Mouse (Mus musculus) v-Abl transformed pro-B cells (cell line): ENCODE measurements around the gene Svs2.
"Not testable (repeated sequence)": the region's sequence is repeated elsewhere in the genome, so short reads cannot be mapped to it uniquely, and the experiment has no call there.

Experiments used
- in situ Hi-C, 2 experiments: fragments of 400-800 bp; cut with MboI; formaldehyde crosslinking; loops; one replicate each; pipeline ENCODE4 v1.15.1; 2025; ENCODE audit not compliant: unreplicated experiment in 2 of 2

Svs2 gene

GRCm38 (mm10) chr2:164238366-164238765, at the start of gene Svs2:
Gene Svs2 (minus strand): TSS chr2:164238466.
- in situ Hi-C loops, result no loop called here

DNA sequence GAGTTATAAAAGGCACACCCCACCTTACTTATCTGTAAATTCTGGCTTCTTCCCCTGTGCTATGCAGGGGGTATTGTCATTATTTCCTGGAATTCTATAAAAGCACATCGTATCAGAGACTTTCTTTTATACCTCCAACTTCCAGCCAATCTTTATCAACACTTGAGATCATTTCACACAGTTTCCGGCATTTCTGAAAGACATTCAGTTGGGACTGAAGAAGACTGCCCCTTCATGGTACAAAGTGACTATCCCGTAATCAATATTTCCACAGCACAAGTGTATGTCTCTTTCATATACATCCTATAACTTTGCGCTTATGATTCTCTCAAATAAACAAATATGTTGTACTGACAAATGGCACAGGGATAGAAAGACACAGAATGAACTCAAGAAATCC, 40.1 kb upstream of the Svs2 start, which contains the start of gene Svs4:
TSS of gene Svs4 (minus strand) at position 101 of the 400 bp plus-strand sequence.
- in situ Hi-C loops, result no loop called here

GRCm38 (mm10) chr2:164256540-164256939, 18.3 kb upstream of the Svs2 start, which contains the start of gene Svs3b:
Gene Svs3b (minus strand): TSS chr2:164256640.
- in situ Hi-C loops, result not testable (repeated sequence)

DNA sequence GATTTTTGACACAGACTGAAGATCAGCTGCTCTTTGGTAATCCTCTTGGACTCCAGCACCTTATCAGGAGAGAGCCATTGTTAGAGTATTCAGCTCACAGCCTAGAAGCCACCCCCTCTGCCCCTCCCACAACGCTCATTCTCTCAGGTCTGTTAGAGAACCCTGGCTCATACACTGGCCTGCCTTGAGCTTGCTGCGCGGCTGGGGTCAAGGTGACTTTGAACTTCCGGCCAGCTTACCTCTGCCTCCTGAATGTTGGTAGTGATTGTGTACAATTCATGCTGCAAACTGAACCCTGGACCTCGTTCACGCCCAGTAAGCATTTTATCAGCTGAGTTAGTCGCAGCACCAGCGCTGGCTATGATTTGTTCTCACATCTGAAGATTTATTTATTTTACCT, 5.6 kb downstream of the Svs2 start:
- in situ Hi-C loops, result no loop called here

DNA sequence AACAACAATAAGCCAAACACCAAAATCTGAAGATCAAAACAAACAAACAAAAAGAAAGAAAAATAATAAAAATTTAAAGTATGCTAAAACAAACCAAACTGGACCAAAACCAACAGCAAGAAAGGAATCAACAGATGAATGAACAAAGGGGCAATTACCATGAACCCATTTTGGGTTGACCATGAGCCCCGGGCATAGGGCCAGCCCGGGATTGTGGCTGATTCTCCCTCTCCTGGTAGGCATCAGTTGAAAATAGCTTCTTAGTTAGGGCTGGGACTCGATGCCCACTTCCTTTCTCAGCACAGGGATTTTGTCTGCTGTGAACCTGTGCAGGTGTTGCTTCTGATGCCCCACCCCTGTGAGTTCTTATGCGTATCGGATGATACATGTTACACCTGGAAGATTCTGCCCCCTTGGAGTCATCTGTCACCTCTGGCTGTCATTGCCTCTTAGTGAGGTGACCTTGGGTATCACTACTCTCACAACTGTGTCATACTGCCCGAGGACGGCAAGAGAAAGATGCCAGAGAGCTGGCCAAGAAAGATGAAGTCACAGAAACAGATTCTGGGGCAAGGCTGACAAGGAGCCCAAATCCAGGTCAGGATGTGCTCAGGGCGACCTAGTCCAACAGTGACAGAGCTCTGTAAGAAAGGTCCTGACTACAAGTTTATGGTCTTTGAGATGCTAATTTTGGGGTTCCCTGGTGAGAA, 9.8 kb downstream of the Svs2 start:
- in situ Hi-C loops, result no loop called here

DNA sequence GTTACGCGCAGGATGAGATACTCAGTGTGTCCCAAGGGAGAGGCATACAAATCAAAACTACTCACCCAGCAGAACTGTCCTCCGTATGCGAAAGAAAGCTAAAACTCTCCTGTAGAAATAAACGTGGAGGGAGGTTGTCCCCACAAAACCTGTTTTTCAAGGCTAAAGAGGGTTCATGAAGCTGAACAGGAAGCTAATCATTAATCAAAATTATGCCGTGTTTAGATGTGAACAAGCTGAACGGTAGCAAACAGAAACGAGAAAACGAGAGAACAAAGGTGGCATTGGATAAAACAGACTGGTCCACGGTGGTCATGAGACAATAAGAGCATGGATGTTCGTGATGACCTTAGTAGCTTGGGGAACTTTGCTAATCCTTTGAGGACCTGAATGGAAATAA, 16.7 kb downstream of the Svs2 start, which contains the start of gene Wfdc15b:
TSS of gene Wfdc15b (minus strand) at position 139 of the 400 bp plus-strand sequence.
- in situ Hi-C loops, result no loop called here

- in situ Hi-C loops, result no loop called here
These were observed 19.0 kb downstream of the Svs2 start for GRCm38 (mm10) chr2:164219295-164219694.

DNA sequence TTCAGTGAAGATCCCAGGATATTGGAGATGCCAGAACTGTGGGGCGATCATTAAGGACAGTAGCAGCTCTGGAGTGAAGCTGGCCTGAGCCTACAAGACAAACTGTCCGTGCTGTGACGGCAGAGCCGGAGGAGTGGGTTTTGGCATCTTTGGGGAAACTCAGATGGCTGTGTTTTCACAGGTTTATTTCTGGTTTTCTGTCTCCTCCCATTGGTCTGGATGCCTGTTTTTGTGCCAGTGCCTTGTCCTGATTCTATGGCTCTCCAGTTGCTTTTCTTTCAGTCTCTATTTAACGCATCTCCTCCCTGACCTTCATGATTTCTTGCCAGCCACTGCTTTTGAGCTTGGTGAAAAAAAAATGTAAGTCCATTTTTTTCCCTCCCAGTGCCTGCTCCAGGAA, 25.6 kb downstream of the Svs2 start:
- in situ Hi-C loops, result no loop called here

DNA sequence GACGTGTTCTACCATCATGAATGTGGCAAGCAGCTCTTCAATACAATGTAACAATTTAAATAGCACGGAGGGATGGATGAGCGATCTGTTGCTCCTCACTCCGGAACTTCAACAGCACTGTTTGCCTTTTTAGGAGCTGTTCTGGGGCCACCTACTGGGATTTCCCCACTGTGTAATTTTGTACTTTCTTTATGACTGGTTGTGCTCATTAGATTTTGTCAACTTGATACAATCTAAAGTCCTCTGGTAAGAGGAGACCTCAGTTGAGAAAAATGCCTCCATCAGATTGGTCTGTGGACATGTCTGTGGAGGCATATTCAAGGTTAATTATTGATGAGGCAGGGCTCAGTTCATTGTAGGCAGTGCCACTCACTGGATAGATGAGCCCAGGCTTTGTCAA, 27.4 kb downstream of the Svs2 start:
- in situ Hi-C loops, result no loop called here

GRCm38 (mm10) chr2:164206676-164207075, 31.6 kb downstream of the Svs2 start:
- in situ Hi-C loops, result no loop called here

GRCm38 (mm10) chr2:164206011-164206410, 32.3 kb downstream of the Svs2 start:
- in situ Hi-C loops, result not testable (repeated sequence)

DNA sequence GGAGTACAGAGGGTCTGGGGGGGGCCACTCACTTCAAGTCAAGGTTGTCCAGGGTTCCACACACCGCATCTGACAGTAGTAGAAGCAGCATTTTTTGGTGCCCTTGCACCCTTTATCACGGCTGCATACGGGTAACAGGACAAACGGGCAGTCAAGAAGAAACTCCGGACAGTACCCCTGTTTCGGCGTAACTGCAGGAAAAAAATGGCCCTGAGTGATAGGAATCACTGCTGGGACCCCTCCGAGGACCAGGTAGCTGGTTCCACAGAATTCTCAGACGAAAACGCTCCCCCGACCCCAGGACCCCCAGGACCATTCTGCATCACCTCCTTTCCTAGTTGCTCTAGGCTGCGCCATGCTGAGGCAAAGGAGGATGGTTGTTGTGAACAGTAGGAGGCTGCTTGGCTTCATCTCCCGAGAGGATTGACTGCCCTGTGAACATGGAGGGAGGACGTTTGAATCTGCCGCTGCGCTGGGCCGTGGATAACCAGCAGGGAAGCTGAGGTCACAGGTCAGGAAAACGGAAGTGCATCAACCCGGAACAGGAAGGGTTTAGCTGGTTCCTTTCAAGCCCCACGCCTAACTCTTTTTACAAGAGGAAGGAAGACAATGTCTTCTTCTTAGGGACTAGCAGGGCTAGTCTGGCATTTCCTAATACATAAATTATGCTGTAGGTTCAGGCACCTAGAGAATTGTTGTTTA, 38.5 kb downstream of the Svs2 start, which contains the start of gene Wfdc15a:
TSS of gene Wfdc15a (minus strand) at position 505 of the 702 bp plus-strand sequence.
- in situ Hi-C loops, result loop anchor here in 1 of 2 experiments (25.0 kb wide), 1 partner anchor 337 kb away; the partner anchor contains the start of gene Kcnk15

DNA sequence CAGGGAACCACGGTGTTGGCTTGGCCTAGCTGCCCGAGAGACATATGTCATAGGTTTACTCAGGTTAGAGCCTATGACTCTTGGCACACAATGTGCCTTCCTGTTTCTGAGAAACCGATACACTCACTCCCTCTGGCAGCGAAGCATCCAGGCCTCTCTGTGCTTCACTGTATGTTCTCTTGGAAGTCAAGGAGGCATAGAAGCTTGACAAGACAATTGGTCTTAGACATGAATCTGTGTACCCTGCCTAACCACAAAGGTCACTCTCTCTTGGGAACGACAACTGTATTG, 41.6 kb downstream of the Svs2 start:
- in situ Hi-C loops, result loop anchor here in 1 of 2 experiments (25.0 kb wide), 1 partner anchor 334 kb away; the partner anchor contains the start of gene Kcnk15

- in situ Hi-C loops, result loop anchor here in 1 of 2 experiments (25.0 kb wide), 1 partner anchor 334 kb away; the partner anchor contains the start of gene Kcnk15
These were observed 42.1 kb downstream of the Svs2 start for GRCm38 (mm10) chr2:164195971-164196699.

DNA sequence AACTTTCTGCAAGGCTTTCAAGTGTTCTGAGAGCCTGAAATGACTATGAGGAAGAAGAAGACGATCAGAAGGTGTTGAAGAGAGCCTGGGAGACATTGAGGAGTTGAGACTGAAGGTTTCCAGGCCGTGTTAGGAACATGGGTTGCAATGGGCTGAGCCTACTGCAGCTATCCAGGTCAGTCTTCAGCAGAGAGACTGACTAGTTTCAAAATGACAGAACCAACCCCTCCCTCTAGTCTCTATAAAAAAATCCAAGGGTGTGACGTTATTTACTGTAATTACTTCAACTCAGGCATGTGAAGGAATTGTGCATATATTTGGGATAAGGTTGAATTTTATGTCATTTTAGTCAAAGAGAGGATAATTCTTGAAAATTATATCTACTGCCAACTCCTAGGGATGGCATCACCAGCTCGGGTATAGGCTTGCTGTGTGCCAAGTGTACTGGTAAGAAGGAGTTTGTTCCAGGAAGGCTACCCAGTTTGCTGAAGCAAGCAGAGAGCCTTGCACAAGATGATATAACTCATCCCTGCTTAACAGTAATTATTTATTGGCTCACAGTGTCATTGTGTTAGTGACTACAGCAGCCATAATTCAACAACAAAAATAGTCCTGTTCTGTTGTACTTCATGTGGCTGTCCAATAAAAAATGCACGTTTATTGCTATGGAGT, 43.2 kb downstream of the Svs2 start:
- in situ Hi-C loops, result loop anchor here in 1 of 2 experiments (25.0 kb wide), 1 partner anchor 333 kb away; the partner anchor contains the start of gene Kcnk15

GRCm38 (mm10) chr2:164192279-164192678, 46.0 kb downstream of the Svs2 start:
- in situ Hi-C loops, result loop anchor here in 1 of 2 experiments (25.0 kb wide), 1 partner anchor 330 kb away; the partner anchor contains the start of gene Kcnk15

DNA sequence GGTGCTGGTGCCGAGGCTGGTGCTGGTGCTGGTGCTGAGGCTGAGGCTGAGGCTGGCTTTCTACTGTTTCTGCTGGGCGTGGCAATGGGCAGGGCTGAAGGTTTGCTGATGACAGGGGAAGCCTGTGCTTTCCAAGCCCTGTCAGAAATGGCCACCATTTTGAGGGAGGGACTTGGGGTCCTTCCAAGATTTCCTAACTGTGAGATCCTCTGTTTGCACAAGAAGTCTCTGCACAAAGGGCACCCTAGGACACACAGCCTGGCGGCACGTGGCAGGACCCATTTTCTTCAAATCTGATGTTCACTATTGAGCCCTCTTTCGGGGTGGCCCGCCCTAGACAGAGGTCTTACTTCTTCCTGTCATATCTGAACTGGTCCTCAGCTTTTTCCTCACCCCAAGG, 47.7 kb downstream of the Svs2 start, which contains the start of gene Wfdc12:
TSS of gene Wfdc12 (minus strand) at position 33 of the 400 bp plus-strand sequence.
- in situ Hi-C loops, result loop anchor here in 1 of 2 experiments (25.0 kb wide), 1 partner anchor 328 kb away; the partner anchor contains the start of gene Kcnk15

GRCm38 (mm10) chr2:164188722-164189121, 49.5 kb downstream of the Svs2 start:
- in situ Hi-C loops, result loop anchor here (10.0 to 25.0 kb wide), 2 partner anchors 196 to 326 kb away; partner anchors contain the start of genes Kcnk15 (in 1 of the 2) and Slpi (in 1 of the 2)
